Mouse (Mus musculus) testis, postnatal 14 days (tissue): ENCODE results near the gene Fam161a.

Source experiments
- DNase-seq: peaks from one replicate; pipeline ENCODE4 v3.0.0; 2021; ENCODE audit warnings: low spot score

The Fam161a gene

GRCm38 (mm10) chr11:23007481-23008180, at the start of gene Fam161a:
Gene Fam161a (plus strand): TSS chr11:23007531.
- peak; percentile 87 for DNase-seq

GRCm38 (mm10) chr11:22957791-22958374, 49.4 kb upstream of the Fam161a start:
- DNase-seq = no peak

- DNase-seq = no peak
Observed at GRCm38 (mm10) chr11:22962101-22962500, 45.2 kb upstream of the Fam161a start.

GRCm38 (mm10) chr11:22964401-22964800, 42.9 kb upstream of the Fam161a start:
- DNase-seq = no peak

- no peak for DNase-seq
Observed at GRCm38 (mm10) chr11:22965503-22965902, 41.8 kb upstream of the Fam161a start.

- no peak for DNase-seq
Observed at GRCm38 (mm10) chr11:22969486-22969885, 37.8 kb upstream of the Fam161a start.

- DNase-seq = no peak
Observed at GRCm38 (mm10) chr11:22970546-22970945, 36.8 kb upstream of the Fam161a start.

- DNase-seq = peak; percentile 73
Observed at GRCm38 (mm10) chr11:22971835-22972709, 35.3 kb upstream of the Fam161a start, which contains the start of gene Zrsr1. Gene Zrsr1 (plus strand): TSS chr11:22972005.

GRCm38 (mm10) chr11:22972746-22973526, 34.4 kb upstream of the Fam161a start:
- peak; percentile 90 for DNase-seq

- no peak for DNase-seq
Observed at GRCm38 (mm10) chr11:22973599-22973998, 33.7 kb upstream of the Fam161a start.

- DNase-seq = no peak
Observed at GRCm38 (mm10) chr11:22978215-22978614, 29.1 kb upstream of the Fam161a start.

GRCm38 (mm10) chr11:22978711-22979110, 28.6 kb upstream of the Fam161a start:
- DNase-seq = no peak

GRCm38 (mm10) chr11:22979221-22979620, 28.1 kb upstream of the Fam161a start:
- DNase-seq = no peak

- no peak for DNase-seq
Observed at GRCm38 (mm10) chr11:22981041-22981440, 26.3 kb upstream of the Fam161a start.

GRCm38 (mm10) chr11:22981543-22981950, 25.8 kb upstream of the Fam161a start:
- no peak for DNase-seq

GRCm38 (mm10) chr11:22981984-22982757, 25.2 kb upstream of the Fam161a start, which contains the start of the genes Gm28048 and Commd1:
Gene Gm28048 (minus strand): TSS chr11:22982090.
Gene Commd1 (minus strand): TSS chr11:22982382.
- DNase-seq = peak; percentile 95

GRCm38 (mm10) chr11:22982846-22983245, 24.5 kb upstream of the Fam161a start:
- no peak for DNase-seq

GRCm38 (mm10) chr11:22985510-22985909, 21.8 kb upstream of the Fam161a start:
- DNase-seq = no peak

- DNase-seq = no peak
Observed at GRCm38 (mm10) chr11:22987357-22987756, 20.0 kb upstream of the Fam161a start.

GRCm38 (mm10) chr11:22989786-22990185, 17.5 kb upstream of the Fam161a start:
- no peak for DNase-seq
